Mouse (Mus musculus) kidney, adult 2 months (tissue): ENCODE results near the gene Spout1. TPM values are rescaled to one million over a fixed set of nuclear protein-coding genes. Genes with fewer than 3 reads are reported as not detected.
"Not testable (repeated sequence)": the region's sequence is repeated elsewhere in the genome, so short reads cannot be mapped to it uniquely, and the experiment has no call there.

Experiments used
- DNase-seq: peaks from one replicate; pipeline ENCODE4 v3.0.0; 2021
- H3K27ac ChIP-seq: fragments of 200-500 bp; 2 replicates; pipeline ENCODE4 v1.5.1; 2012; ENCODE audit warnings: low read depth, low read length, control low read depth, inconsistent platforms; ENCODE audit not compliant: insufficient read depth
- H3K27me3 ChIP-seq: fragments of 200-500 bp; replicated peaks from 2 replicates; pipeline ENCODE4 v1.6.1; 2012; ENCODE audit warnings: mild to moderate bottlenecking, moderate library complexity, low read length, inconsistent platforms; ENCODE audit not compliant: control insufficient read depth, insufficient read depth
- H3K36me3 ChIP-seq: fragments of 200-500 bp; 2 replicates; pipeline ENCODE4 v1.6.1; 2012; ENCODE audit warnings: mild to moderate bottlenecking, moderate library complexity, low read length, inconsistent platforms; ENCODE audit not compliant: control insufficient read depth, insufficient read depth
- H3K4me1 ChIP-seq: fragments of 200-500 bp; 2 replicates; pipeline ENCODE4 v1.6.1; 2011; ENCODE audit warnings: low read length; ENCODE audit not compliant: control insufficient read depth, insufficient read depth
- H3K4me3 ChIP-seq: fragments of 200-500 bp; 2 replicates; pipeline ENCODE4 v1.5.1; 2011; ENCODE audit warnings: mild to moderate bottlenecking, low read depth, low read length, control low read depth; ENCODE audit not compliant: insufficient read depth
- CTCF ChIP-seq: fragments of 200-500 bp; conservative IDR thresholded peaks from 2 replicates; pipeline ENCODE4 v1.5.1; 2011; ENCODE audit warnings: low read depth, mild to moderate bottlenecking, control low read depth, low read length, moderate library complexity, mixed read lengths; ENCODE audit not compliant: insufficient read depth, insufficient read length
- POLR2A ChIP-seq: fragments of 200-500 bp; IDR thresholded peaks from one replicate; pipeline ENCODE4 v1.6.1; 2011; ENCODE audit warnings: low read depth, low read length, control low read depth
- WGBS: fragments of 180-500 bp; shearing (Covaris S2); methylation state at CpG from one replicate; pipeline ENCODE4 v1.1.7; 2018; 5-methylcytosine and 5-hydroxymethylcytosine counted together
- polyA plus RNA-seq: library from polyadenylated mRNA; depleted of rRNA; stranded (reverse); fragments of >200 nt; gene quantifications from 2 replicates; pipeline ENCODE4 v1.2.3, GENCODE M21; 2012

Spout1 gene
- polyA plus RNA-seq, 1 experiment, result 23.6 TPM

DNA sequence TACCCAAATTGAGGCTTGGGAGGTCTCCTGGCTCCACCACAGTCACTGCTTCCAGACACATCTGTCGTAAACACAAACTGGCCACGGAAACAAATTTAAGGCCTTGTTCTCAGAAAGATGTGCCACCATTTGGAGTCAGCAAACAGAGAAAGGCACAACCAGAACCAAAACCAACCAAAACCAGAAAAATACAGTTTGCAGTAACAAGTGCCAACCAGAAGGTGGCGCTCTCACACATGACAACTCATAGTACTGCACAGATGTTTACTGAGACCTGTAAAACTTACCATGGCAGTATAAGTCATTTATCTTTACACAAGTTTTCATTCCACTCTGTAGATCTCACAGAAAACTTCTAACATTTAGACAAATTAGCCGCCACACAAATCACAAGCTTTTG, 11.6 kb downstream of the Spout1 start:
- 57% methylated on average over 4 of the region's 4 CpGs for WGBS

DNA sequence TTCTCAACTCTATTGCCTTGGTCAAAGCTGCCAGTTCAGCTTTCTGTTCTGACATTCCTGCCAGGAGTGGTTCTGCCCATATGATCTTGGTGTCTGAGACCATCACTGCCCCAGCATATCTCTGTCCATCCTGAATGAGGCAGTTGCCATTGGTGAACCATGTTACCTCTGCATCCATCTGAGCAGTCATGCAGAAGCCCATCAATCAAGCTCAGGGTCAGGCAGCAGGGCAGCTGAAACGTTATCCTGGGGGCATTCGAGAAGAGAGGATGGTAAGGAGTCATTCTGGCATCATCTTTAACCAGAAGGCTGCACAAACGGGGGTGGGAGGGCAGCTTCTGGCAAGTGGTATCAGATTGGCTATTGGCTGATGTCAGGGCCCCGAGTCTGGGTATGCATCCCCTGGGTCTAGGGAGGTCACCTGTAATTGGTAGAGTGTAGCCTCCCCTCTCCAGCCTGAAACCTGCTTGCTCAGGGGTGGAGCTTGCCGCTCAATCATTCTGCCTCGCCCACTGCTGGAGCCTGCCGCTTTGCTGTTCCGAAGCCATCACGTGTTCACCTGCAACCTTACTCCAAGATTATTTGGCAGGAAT, 13.8 kb downstream of the Spout1 start:
- DNase-seq, result no peak
- Histone ChIP-seq H3K36me3 (no peaks in the 10 kb centered on the region), H3K4me1 (no peaks in the 10 kb centered on the region), H3K27me3 (no peaks in the 10 kb centered on the region), H3K4me3 (no peak overlapping the region), H3K27ac (no peak overlapping the region)
- WGBS, result 26% methylated on average over 9 of the region's 9 CpGs
- TF ChIP-seq CTCF (no peak), POLR2A (no peak)

More for the DNA sequence above, 11.6 kb downstream of the Spout1 start:
- Histone ChIP-seq H3K36me3 (no peaks in the 10 kb centered on the region), H3K27me3 (no peaks in the 10 kb centered on the region), H3K4me3 (no peak overlapping the region), H3K27ac (no peak overlapping the region), H3K4me1 (no peaks in the 10 kb centered on the region)
- TF ChIP-seq CTCF (no peak), POLR2A (no peak)
- no peak for DNase-seq

DNA sequence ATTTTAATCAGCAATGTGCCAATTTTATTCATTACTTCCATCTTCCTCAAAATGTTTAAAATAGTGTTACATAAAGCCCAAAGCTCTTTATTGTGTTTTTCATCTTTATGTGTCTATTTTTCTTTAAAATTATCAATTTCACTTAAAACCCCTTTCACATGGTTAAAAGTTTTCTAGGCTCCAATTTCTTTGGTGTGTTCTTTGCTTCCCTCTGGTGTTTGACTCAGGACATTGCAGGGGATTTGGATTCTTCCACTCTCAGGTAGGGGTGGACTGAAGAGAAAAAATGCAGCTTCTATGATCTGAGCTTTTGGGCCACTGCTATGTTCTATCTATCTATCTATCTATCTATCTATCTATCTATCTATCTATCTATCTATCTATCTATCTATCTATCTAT, 16.4 kb downstream of the Spout1 start:
- peak; percentile 27; the same call in 1 of the 2 replicates for TF ChIP-seq CTCF
- no peak for TF ChIP-seq POLR2A
- peak; percentile 59 for DNase-seq
- H3K27me3 ChIP-seq, result no peaks in the 10 kb centered on the region
- no peaks in the 10 kb centered on the region for H3K36me3 ChIP-seq
- H3K4me1 ChIP-seq, result no peaks in the 10 kb centered on the region
- no peak overlapping the region for H3K4me3 ChIP-seq
- no peak overlapping the region for H3K27ac ChIP-seq

DNA sequence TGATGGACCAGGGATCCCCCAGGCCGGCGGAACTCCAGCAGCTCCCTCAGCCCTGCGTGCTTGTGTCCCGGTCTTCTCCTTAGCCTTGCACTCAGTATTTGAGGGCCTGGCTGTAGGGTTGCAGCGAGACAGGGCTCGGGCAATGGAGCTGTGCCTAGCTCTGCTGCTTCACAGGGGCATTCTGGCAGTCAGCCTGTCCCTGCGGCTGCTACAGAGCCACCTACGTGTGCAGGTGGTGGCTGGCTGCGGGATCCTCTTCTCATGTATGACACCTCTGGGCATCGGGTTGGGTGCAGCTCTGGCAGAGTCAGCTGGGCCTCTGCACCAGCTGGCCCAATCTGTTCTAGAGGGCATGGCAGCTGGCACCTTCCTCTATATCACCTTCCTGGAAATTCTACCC, 18.4 kb downstream of the Spout1 start:
- not testable (repeated sequence) for H3K27ac ChIP-seq, H3K36me3 ChIP-seq, DNase-seq, H3K4me1 ChIP-seq, H3K27me3 ChIP-seq, H3K4me3 ChIP-seq
- 90% methylated on average over 7 of the region's 10 CpGs for WGBS

DNA sequence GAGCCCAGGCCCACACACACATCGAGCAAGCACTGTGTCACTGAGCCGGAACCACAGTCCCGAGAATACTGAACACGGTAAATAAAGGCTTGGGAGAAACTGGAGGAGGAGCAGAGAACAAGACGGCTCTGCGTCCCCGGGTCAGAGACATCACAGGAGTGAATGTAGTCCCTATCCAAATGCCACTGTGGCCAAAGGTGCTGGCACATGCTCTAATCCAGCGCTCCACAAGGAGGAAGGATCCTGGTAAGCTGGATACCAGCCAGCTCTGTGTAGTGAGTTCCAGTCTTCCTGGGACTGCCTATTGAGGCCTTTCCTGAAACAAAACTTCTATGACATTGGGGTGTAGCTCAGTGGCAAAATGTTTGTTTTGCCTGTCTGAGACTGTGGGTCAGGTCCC, 25.6 kb downstream of the Spout1 start:
- TF ChIP-seq CTCF (no peak), POLR2A (no peak)
- no peaks in the 10 kb centered on the region for H3K27me3 ChIP-seq
- peaks cover 7% of the 10 kb centered on the region for H3K4me1 ChIP-seq
- H3K4me3 ChIP-seq, result no peak overlapping the region
- WGBS, result 39% methylated on average over 8 of the region's 8 CpGs
- peak; percentile 70 for DNase-seq
- no peak overlapping the region for H3K27ac ChIP-seq
- peaks cover 3% of the 10 kb centered on the region; the same call in 1 of the 2 replicates for H3K36me3 ChIP-seq

DNA sequence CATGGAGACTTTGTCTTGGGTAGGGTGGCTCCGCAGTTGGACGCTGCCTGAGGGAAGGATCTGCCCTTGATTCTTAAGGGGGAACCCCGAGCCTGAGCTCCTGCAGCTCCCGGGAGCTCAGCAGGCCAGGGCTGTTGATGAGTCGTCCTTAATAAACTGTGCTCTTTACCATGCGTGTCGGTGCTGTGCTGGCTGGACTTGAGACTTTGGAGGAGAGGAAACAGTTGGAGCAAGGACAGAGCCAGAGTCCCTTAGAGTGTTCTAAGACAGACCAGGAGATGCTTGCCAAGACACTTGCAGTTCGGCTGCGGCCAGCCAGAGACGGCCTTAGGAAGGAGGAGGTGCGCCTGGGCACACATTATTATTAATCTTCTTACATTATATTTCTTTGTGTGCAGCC, 26.4 kb downstream of the Spout1 start:
- 55% methylated on average over 11 of the region's 11 CpGs for WGBS

DNA sequence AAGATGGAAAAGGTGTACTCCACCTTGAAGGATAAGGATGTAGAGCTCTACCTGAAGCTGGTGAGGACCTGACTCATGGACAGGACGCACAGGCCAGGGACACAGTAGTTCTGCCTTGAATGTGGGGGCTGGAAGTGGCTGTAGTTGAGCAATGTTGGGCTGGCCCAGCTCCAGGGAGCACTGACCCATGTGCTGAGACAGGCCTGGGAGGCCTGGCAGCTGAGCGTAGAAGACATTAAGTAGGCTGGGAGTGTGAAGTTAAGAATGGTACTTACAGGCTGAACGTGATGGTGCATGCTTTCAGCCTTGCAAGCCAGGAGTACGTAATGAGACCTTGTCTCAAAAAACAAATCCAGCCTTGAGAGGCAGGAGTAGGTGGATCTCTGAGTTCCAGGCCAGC, 30.8 kb downstream of the Spout1 start:
- peak; percentile 94 for DNase-seq
- H3K4me3 ChIP-seq, result no peak overlapping the region
- TF ChIP-seq POLR2A, result no peak
- TF ChIP-seq CTCF, result no peak
- no peaks in the 10 kb centered on the region for H3K27me3 ChIP-seq
- H3K27ac ChIP-seq, result no peak overlapping the region; the same call in 1 of the 2 replicates
- WGBS, result 29% methylated on average over 4 of the region's 4 CpGs
- H3K4me1 ChIP-seq, result peaks cover 23% of the 10 kb centered on the region
- H3K36me3 ChIP-seq, result peaks cover 6% of the 10 kb centered on the region

More for the DNA sequence above, 26.4 kb downstream of the Spout1 start:
- no peak overlapping the region for H3K4me3 ChIP-seq
- peak; percentile 81 for DNase-seq
- peak overlapping the region; percentile 24; the same call in 1 of the 2 replicates for H3K27ac ChIP-seq
- TF ChIP-seq POLR2A, result no peak
- TF ChIP-seq CTCF, result no peak
- no peaks in the 10 kb centered on the region for H3K27me3 ChIP-seq
- peaks cover 3% of the 10 kb centered on the region; the same call in 1 of the 2 replicates for H3K36me3 ChIP-seq
- H3K4me1 ChIP-seq, result peaks cover 12% of the 10 kb centered on the region
